Mouse (Mus musculus): Measurements from ENCODE around the gene Cryba1. TPM values are rescaled to one million over a fixed set of nuclear protein-coding genes. Genes with fewer than 3 reads are reported as not detected.
"Not testable (repeated sequence)": the region's sequence is repeated elsewhere in the genome, so short reads cannot be mapped to it uniquely, and the experiment has no call there.

The Cryba1 gene
- polyA plus RNA-seq, 1 experiment from 2014 or later, result 0.24 TPM

DNA sequence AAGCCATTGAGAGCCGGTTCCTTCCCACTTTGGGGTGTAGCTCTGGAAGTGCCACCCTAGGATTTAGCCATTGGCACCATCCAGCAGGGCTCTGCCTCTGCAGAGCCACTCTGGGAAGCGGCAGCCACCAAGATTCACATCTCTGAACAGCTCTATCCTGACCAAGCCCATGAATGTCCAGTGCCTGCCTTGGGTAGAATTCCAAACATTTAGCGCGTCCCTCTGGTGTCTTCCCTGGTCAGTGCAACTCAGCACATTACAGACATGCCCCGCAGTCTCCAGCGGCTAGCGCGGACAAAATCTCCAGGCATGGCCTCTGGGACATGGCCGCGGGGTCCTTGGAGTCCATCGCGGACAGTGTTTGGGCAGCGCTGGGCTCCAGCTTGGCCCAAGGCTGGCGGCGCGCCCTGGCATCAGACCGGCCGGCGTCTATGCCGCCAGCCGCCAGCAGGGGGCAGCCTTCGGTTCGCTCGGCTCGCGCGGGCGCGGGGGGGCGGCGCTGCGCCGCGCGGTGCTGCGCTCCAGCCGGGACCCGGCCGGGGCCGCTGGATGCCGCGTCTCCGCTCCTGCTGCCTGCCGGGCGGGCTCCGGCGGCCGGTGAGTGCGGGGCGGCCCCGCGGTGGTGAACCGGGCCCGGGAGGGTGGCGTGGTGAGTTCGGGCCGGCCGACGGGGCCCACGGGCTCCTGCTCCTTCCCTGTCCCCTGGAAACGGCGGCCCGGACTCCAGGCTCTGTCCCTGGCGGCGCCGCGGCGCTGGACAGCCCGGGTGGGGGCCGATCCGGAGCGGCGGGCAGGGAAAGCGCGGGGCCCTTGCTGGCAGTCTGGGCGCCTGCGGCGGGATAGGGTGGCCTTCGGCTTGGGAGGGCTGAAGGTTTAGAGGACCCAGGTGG lies 37.9 kb upstream of the Cryba1 start, which contains the start of gene Myo18a:
Gene Myo18a, plus strand, starts transcription at position 464 of the 890 bp plus-strand sequence.
- WGBS, result 2% methylated on average over 51 of the region's 79 CpGs
- peak; percentile 88 for ATAC-seq
- H3K27me3 ChIP-seq (ENCODE audit: control insufficient read depth, insufficient read depth, low read depth, low read length), result no peaks in the 10 kb centered on the region
- no peaks in the 10 kb centered on the region for H3K36me3 ChIP-seq (ENCODE audit: control insufficient read depth, insufficient read depth, low read length)
- peaks cover 35% of the 10 kb centered on the region for H3K4me1 ChIP-seq (ENCODE audit: control insufficient read depth, insufficient read depth, low read length)
- H3K9me3 ChIP-seq (replicated peaks; ENCODE audit: control insufficient read depth, low read length, poor library complexity, severe bottlenecking), result no peaks in the 10 kb centered on the region
- H3K4me3 ChIP-seq (ENCODE audit: low read depth, low read length), result peak within 1 kb of the TSS; percentile 99
- H3K4me2 ChIP-seq (ENCODE audit: low read length), result peak within 1 kb of the TSS; percentile 97
- H3K9ac ChIP-seq (ENCODE audit: low read depth, low read length), result peak within 1 kb of the TSS; percentile 99
- H3K27ac ChIP-seq (ENCODE audit: low read length), result peak within 1 kb of the TSS; percentile 94

DNA sequence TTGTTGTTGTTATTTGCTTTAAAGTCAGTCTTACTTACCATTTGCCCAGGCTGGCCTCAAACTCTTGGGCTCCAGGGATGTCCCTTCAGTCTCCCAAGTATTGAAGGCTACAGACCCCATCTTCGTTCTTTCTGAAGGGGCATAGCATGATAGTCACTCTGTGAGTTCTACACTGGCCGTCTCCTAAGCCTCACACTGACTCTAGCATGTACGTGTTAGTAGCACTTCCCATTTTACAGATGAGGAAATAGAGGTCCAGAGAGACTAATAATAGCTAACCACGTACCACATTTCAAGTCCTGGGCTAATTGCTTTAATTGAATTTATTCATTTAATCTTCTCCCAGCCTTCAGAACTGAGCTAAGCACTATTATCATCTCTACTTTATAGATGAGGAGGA lies 34.9 kb upstream of the Cryba1 start:
- Histone ChIP-seq H3K27ac (ENCODE audit: low read length) (no peak overlapping the region), H3K9me3 (replicated peaks; ENCODE audit: control insufficient read depth, low read length, poor library complexity, severe bottlenecking) (no peaks in the 10 kb centered on the region), H3K27me3 (ENCODE audit: control insufficient read depth, insufficient read depth, low read depth, low read length) (no peaks in the 10 kb centered on the region), H3K4me3 (ENCODE audit: low read depth, low read length) (no peak overlapping the region), H3K9ac (ENCODE audit: low read depth, low read length) (no peak overlapping the region), H3K36me3 (ENCODE audit: control insufficient read depth, insufficient read depth, low read length) (no peaks in the 10 kb centered on the region), H3K4me1 (ENCODE audit: control insufficient read depth, insufficient read depth, low read length) (peaks cover 14% of the 10 kb centered on the region), H3K4me2 (ENCODE audit: low read length) (no peak overlapping the region)
- no peak for ATAC-seq
- 84% methylated on average over 4 of the region's 4 CpGs for WGBS

DNA sequence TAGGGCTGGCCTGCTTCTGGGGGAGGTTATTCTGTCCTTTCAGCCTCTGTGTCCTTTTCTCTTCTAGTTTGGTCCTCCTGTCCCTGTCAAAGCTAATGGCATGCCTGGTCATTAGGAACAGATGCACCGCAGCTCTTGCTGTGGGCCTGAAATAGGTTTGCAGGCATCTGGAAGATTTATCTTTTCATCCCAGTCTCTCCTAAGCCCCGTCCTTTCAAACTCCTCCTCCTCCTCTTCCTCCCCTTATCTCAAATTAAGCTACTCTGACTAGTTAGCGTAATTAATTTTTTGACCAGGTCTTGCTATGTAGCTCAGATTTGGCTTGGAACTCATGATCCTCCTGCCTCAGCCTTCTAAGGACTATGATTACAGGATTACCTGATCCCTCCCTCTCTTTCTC lies 28.4 kb upstream of the Cryba1 start:
- Histone ChIP-seq H3K27me3 (ENCODE audit: control insufficient read depth, insufficient read depth, low read depth, low read length) (no peaks in the 10 kb centered on the region), H3K9ac (ENCODE audit: low read depth, low read length) (no peak overlapping the region), H3K4me2 (ENCODE audit: low read length) (no peak overlapping the region), H3K36me3 (ENCODE audit: control insufficient read depth, insufficient read depth, low read length) (no peaks in the 10 kb centered on the region), H3K9me3 (replicated peaks; ENCODE audit: control insufficient read depth, low read length, poor library complexity, severe bottlenecking) (no peaks in the 10 kb centered on the region), H3K4me1 (ENCODE audit: control insufficient read depth, insufficient read depth, low read length) (no peaks in the 10 kb centered on the region), H3K27ac (ENCODE audit: low read length) (no peak overlapping the region), H3K4me3 (ENCODE audit: low read depth, low read length) (no peak overlapping the region)
- WGBS, result 79% methylated on average over 3 of the region's 3 CpGs
- no peak for ATAC-seq

DNA sequence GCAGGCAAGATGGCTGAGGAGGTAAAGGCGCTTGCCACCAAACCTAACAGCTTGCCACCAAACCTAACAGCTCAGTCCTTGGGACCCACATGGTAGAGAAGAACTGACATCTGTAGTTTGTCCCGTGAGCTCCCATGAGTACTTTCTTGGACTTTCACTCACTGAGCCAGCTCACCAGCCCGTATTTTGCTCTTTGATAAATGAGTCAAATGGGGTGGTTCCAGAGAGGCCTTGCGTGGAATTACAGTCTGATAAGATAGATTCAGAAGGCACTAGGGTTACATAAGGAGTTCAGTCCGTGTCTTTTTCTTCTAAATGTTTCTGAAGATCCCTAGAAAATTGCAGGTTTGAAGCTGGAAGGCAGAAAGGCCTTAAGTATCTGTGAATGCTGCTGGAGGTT lies 27.4 kb upstream of the Cryba1 start:
- Histone ChIP-seq H3K9me3 (replicated peaks; ENCODE audit: control insufficient read depth, low read length, poor library complexity, severe bottlenecking) (no peaks in the 10 kb centered on the region), H3K4me2 (ENCODE audit: low read length) (no peak overlapping the region), H3K9ac (ENCODE audit: low read depth, low read length) (no peak overlapping the region), H3K36me3 (ENCODE audit: control insufficient read depth, insufficient read depth, low read length) (no peaks in the 10 kb centered on the region), H3K4me1 (ENCODE audit: control insufficient read depth, insufficient read depth, low read length) (no peaks in the 10 kb centered on the region), H3K4me3 (ENCODE audit: low read depth, low read length) (no peak overlapping the region), H3K27ac (ENCODE audit: low read length) (no peak overlapping the region), H3K27me3 (ENCODE audit: control insufficient read depth, insufficient read depth, low read depth, low read length) (no peaks in the 10 kb centered on the region)
- WGBS, result 83% methylated on average over 5 of the region's 5 CpGs
- ATAC-seq, result no peak

DNA sequence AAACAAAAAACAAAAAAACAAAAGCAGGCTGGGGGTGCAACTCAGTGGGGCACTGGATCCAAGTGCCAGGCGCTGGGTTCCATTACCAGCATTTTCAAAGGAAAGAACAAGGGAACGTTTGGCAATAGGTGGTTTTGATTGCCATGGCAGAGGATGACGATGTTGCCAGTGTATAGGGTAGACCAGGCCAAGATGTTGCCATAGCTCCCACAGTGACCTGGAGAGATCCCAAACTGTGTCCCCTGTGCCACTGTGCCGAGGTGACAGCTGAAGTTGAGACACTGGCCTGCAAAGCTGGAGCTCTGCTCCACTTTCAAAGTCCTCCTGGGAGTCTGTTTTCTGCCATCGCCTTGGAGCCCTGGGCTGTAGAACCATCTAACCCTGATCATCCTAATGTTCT lies 23.9 kb upstream of the Cryba1 start:
- no peaks in the 10 kb centered on the region for H3K36me3 ChIP-seq (ENCODE audit: control insufficient read depth, insufficient read depth, low read length)
- no peak overlapping the region for H3K4me2 ChIP-seq (ENCODE audit: low read length)
- no peak overlapping the region for H3K9ac ChIP-seq (ENCODE audit: low read depth, low read length)
- no peaks in the 10 kb centered on the region for H3K27me3 ChIP-seq (ENCODE audit: control insufficient read depth, insufficient read depth, low read depth, low read length)
- H3K27ac ChIP-seq (ENCODE audit: low read length), result no peak overlapping the region
- no peak for ATAC-seq
- H3K4me3 ChIP-seq (ENCODE audit: low read depth, low read length), result no peak overlapping the region
- no peaks in the 10 kb centered on the region for H3K4me1 ChIP-seq (ENCODE audit: control insufficient read depth, insufficient read depth, low read length)
- no peaks in the 10 kb centered on the region for H3K9me3 ChIP-seq (replicated peaks; ENCODE audit: control insufficient read depth, low read length, poor library complexity, severe bottlenecking)
- WGBS, result 77% methylated on average over 5 of the region's 5 CpGs

DNA sequence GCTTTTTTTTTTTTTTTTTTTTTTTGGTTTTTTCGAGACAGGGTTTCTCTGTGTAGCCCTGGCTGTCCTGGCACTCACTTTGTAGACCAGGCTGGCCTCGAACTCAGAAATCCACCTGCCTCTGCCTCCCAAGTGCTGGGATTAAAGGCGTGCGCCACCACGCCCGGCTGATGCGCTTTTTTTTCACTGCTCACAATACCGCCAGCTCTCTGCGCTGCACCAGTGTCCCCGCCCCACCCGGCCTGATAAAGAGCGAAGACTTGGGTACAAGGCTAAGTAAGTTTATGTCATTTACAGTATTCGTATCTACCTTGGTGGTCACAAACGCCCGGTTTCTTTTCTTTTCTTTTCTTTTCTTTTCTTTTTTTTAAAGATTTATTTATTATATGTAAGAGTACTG lies 22.0 kb upstream of the Cryba1 start:
- not testable (repeated sequence) for H3K4me2 ChIP-seq (ENCODE audit: low read length); H3K27ac ChIP-seq (ENCODE audit: low read length); H3K4me1 ChIP-seq (ENCODE audit: control insufficient read depth, insufficient read depth, low read length); H3K9me3 ChIP-seq (replicated peaks; ENCODE audit: control insufficient read depth, low read length, poor library complexity, severe bottlenecking); H3K9ac ChIP-seq (ENCODE audit: low read depth, low read length); ATAC-seq; H3K4me3 ChIP-seq (ENCODE audit: low read depth, low read length); H3K36me3 ChIP-seq (ENCODE audit: control insufficient read depth, insufficient read depth, low read length); H3K27me3 ChIP-seq (ENCODE audit: control insufficient read depth, insufficient read depth, low read depth, low read length)
- WGBS, result 96% methylated on average over 13 of the region's 15 CpGs

DNA sequence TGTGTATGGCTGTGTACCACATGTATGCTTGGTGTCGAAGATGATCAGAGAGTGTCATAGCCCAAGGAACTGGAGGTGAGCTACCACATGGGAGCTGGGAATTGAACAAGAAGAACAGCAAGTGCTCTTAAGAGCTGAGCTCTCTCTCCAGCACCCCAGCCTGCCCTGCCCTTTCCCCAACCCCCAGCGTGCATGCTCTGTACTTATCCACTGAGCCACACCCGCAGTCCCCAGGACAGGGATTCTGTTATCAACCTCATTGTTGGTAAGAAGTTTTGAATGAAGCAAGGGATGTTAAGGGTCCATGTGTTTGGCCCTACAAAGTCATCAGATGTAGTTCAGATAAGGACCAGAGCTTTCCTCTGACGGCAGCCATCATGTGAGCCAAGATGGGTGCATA lies 21.6 kb upstream of the Cryba1 start:
- H3K9me3 ChIP-seq (replicated peaks; ENCODE audit: control insufficient read depth, low read length, poor library complexity, severe bottlenecking), result no peaks in the 10 kb centered on the region
- no peak overlapping the region for H3K4me3 ChIP-seq (ENCODE audit: low read depth, low read length)
- H3K27ac ChIP-seq (ENCODE audit: low read length), result no peak overlapping the region
- no peaks in the 10 kb centered on the region for H3K36me3 ChIP-seq (ENCODE audit: control insufficient read depth, insufficient read depth, low read length)
- no peaks in the 10 kb centered on the region for H3K27me3 ChIP-seq (ENCODE audit: control insufficient read depth, insufficient read depth, low read depth, low read length)
- no peak for ATAC-seq
- 96% methylated on average over 4 of the region's 4 CpGs for WGBS
- no peak overlapping the region for H3K9ac ChIP-seq (ENCODE audit: low read depth, low read length)
- no peak overlapping the region for H3K4me2 ChIP-seq (ENCODE audit: low read length)
- H3K4me1 ChIP-seq (ENCODE audit: control insufficient read depth, insufficient read depth, low read length), result no peaks in the 10 kb centered on the region

DNA sequence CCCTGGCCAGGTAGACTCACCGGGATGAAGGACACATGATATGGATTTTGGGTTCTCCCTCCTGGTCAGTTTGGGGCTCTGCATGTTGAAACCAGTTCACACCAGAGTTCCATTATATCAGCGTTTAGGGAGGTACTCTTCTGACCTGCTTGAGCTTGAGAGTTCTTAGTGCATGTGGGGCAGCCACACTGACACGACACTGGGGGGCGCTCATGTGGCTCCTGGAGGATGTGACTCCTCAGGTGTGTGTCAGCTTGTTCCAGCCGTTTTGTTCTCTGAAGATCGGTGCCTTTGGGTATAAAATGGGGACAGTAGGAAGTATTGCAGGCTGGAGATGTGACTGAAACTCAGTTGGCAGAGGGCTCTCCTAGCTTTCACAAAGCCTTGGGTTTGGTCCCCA lies 18.9 kb upstream of the Cryba1 start:
- H3K9me3 ChIP-seq (replicated peaks; ENCODE audit: control insufficient read depth, low read length, poor library complexity, severe bottlenecking), result no peaks in the 10 kb centered on the region
- no peaks in the 10 kb centered on the region for H3K4me1 ChIP-seq (ENCODE audit: control insufficient read depth, insufficient read depth, low read length)
- no peak for ATAC-seq
- 41% methylated on average over 6 of the region's 6 CpGs for WGBS
- no peak overlapping the region for H3K4me3 ChIP-seq (ENCODE audit: low read depth, low read length)
- H3K27ac ChIP-seq (ENCODE audit: low read length), result no peak overlapping the region
- no peak overlapping the region for H3K4me2 ChIP-seq (ENCODE audit: low read length)
- H3K9ac ChIP-seq (ENCODE audit: low read depth, low read length), result no peak overlapping the region
- no peaks in the 10 kb centered on the region for H3K36me3 ChIP-seq (ENCODE audit: control insufficient read depth, insufficient read depth, low read length)
- no peaks in the 10 kb centered on the region for H3K27me3 ChIP-seq (ENCODE audit: control insufficient read depth, insufficient read depth, low read depth, low read length)

DNA sequence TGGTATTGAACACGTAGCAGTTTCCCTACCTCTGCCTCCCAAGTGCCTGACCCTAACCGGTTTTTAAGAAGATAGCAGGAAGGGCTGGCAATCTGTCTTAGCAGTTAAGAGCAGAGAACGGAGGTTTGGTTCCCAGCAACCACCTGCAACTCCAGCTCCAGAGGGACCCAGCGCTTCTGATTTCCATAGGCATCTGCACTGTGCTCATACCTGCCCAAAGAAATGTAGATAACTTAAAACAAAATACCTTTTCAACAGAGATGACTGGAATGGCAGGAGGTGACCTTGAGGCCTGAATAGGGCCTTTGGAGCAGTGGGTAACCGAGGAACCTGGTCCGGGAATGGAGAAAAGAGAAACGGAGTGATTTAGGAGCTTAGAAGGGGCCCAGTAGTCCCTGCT lies 13.5 kb upstream of the Cryba1 start:
- no peak for ATAC-seq
- no peaks in the 10 kb centered on the region for H3K27me3 ChIP-seq (ENCODE audit: control insufficient read depth, insufficient read depth, low read depth, low read length)
- WGBS, result 46% methylated on average over 7 of the region's 7 CpGs
- H3K36me3 ChIP-seq (ENCODE audit: control insufficient read depth, insufficient read depth, low read length), result no peaks in the 10 kb centered on the region
- no peak overlapping the region for H3K4me2 ChIP-seq (ENCODE audit: low read length)
- H3K4me1 ChIP-seq (ENCODE audit: control insufficient read depth, insufficient read depth, low read length), result 0 out of 2 replicates have a peak, but pooled peaks cover 2% of the 10 kb centered on the region
- H3K9me3 ChIP-seq (replicated peaks; ENCODE audit: control insufficient read depth, low read length, poor library complexity, severe bottlenecking), result no peaks in the 10 kb centered on the region
- H3K9ac ChIP-seq (ENCODE audit: low read depth, low read length), result no peak overlapping the region
- no peak overlapping the region for H3K4me3 ChIP-seq (ENCODE audit: low read depth, low read length)
- H3K27ac ChIP-seq (ENCODE audit: low read length), result no peak overlapping the region
